Mouse (Mus musculus) adrenal gland, postnatal 36 days (tissue): Measurements from ENCODE around the gene Poldip2. TPM values are rescaled to one million over a fixed set of nuclear protein-coding genes. Genes with fewer than 3 reads are reported as not detected.

Source experiments
- DNase-seq, 2 experiments: peaks; one replicate each; pipeline ENCODE4 v3.0.0; 2021; ENCODE audit warnings: mixed read lengths in 1 of 2
- long read RNA-seq, 2 experiments: library from polyadenylated mRNA; stranded (forward); transcript quantifications; one replicate each; pipeline ENCODE4 v2.0.0; 2021; ENCODE audit warnings: borderline sequencing depth in 2 of 2
- total RNA-seq, 2 experiments: library from RNA; stranded (reverse); gene quantifications; 2 replicates each; pipeline ENCODE4 v1.2.3; 2021

The Poldip2 gene
- total RNA-seq = 100 to 1,000 TPM; 149 to 156 TPM
- long read RNA-seq, experiment 1, transcript Poldip2-201 (11 exons, 2,054 nt) = major isoform, 245 of 293 reads
- long read RNA-seq, experiment 1, partial matches to known transcripts = 15 of 293 reads
- long read RNA-seq, experiment 1, other reads (novel, unspliced or antisense) = 29 of 293 reads
- long read RNA-seq, experiment 2, transcript Poldip2-201 (11 exons, 2,054 nt) = major isoform, 91 of 103 reads
- long read RNA-seq, experiment 2, partial matches to known transcripts = 1 of 103 reads
- long read RNA-seq, experiment 2, other reads (novel, unspliced or antisense) = 10 of 103 reads

DNA sequence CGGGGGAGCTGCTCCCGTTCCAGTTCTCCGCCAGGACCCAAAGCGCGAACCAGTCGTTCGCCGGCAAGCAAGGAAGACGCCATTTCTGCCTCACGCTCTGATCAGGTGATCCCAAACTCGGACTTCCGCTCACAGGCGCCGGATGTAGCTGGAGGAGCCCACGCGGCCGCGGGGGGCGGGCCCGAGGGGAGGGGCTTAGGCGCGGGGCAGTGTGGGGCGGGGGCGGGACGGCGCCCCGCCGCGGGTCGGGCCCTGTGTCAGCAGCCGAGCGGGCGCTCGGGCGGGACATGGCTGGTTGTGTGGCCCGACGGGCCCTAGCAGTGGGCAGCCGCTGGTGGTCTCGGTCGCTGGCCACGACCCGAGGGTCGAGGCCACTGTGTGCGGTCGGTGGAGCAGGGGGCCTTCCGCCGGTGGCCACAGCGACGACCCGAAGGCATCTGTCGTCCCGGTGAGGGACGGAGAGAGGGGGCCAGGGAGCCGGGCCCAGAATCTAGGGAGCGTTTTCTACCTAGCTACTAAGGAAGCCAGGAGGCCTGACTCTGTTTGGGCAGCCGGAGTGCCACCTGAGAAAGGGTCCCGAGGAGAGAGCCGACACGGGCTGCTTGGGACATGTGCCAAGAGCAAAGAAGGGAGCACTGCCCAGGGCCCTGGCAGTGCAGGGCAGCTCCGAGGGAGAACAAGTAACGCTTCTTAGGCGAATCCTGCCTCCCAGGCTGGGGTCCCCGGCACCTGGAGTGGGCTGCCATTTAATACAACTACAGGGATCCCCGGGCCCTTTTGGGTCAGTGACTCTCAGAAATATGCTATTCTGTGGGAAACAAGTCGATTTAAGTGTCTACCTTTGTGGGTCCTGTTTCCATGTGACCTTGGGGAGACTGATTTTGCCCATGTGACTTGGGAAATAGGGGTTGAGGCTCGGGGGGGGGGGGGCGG lies at the start of gene Poldip2, which contains the start of gene Tmem199:
Poldip2 (plus strand) TSS at position 169 of the 933 bp plus-strand sequence.
Tmem199 (minus strand) TSS at position 148 of the 933 bp plus-strand sequence.
- peak; percentile 92 to 96 for DNase-seq

DNA sequence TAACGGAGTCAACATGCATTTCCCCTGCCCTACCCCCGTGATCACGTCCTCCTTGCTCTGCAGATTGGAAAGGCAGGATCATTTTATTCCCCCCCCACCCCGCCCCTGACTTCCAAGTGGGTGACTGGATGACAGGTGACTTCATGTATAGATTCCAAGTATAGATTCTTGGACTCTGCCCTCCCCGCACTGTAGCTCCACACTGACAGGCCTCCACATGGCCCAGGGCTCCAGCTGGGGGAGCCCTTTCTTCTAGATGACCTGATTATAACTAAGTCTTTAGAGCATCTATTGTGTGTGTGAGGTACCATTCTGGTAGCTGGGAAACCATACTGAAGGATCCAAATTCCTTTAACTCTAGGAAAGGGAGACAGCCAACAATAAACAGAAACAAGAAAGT lies 49.3 kb upstream of the Poldip2 start:
- DNase-seq = no peak

DNA sequence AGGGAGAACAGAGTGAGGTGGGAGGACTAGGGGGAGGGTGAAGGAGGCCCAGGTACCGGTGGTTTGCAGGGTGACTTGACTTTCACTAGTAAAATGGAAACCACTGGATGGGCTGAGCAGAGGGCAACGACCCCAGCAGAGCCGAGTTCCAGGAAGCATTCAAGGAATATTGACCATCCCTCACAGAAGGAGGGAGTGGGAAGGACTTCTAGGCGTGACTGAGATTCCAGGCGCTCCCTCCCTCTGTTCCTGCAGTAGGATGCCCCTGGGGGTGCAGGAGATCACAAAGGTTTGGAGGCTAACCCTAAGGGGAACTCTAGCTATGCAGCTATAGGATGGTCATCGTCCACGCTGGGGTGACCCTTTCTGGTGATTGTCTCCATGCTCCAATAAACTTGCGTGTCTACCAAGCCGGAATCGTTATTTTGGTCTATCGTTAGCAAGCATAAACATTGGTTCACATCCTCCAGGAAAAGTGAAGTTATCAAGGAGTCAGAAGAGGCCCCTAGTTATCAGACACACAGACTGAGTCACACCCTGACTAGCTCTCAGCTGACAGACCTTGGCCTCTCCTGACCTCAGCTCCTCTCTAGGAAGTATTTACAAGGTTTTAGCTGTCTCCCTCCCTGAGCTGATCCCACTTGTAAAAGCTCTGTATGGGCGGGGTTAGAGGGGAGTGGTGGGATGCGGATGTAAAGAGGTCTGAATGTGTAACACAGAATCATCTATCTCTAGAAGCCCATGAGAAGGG lies 48.5 kb upstream of the Poldip2 start:
- DNase-seq = peak; percentile 62 to 66

DNA sequence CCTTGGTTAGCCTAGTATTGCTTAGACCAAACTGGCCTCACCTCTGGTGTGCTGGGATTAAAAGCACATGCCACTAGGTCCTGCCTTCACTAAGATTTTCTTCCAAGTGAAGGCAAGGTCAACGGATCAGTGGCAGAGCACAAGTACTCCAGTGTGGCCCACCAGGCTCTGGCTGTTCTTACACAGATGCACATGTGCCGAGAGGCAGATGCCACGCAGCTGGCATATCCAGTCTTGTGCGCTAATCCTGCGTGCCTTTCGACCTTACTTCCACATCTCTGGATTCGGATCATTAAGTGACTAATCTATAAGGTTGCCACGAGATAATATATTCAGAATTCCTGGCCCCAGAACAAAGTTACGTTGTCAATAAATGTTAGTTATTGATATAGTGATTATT lies 46.9 kb upstream of the Poldip2 start:
- DNase-seq = no peak

DNA sequence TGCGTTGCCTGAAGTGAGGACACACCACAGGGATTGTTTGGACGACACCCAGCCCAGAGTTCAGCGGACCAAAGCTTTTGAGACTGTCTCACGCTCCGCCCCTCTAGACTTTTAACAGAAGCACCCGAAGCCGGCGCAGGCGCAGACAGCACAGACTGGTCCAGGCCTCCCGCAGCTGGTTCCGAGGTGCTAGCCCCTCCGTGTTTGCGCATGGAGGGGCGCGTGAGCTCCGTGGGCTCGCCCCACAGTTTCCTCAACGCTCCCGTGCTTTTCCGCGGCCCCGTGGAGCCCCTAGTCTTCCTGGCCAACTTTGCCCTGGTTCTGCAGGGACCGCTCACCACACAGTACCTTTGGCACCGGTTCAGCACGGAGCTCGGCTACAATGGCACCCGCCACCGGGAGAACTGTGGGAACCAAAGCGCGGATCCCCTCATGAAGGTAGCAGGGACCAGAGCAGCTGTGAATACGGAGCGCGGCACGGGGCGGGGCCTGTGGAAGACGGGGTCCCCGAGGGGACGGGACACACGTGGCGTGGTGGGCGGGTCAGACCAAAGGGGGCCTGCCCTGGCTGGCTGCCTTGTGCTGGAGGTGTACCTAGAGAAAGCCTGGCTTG lies 46.3 kb upstream of the Poldip2 start, which contains the start of gene Slc46a1:
Slc46a1 (plus strand) TSS at position 130 of the 613 bp plus-strand sequence.
- DNase-seq = peak; percentile 93 to 96

DNA sequence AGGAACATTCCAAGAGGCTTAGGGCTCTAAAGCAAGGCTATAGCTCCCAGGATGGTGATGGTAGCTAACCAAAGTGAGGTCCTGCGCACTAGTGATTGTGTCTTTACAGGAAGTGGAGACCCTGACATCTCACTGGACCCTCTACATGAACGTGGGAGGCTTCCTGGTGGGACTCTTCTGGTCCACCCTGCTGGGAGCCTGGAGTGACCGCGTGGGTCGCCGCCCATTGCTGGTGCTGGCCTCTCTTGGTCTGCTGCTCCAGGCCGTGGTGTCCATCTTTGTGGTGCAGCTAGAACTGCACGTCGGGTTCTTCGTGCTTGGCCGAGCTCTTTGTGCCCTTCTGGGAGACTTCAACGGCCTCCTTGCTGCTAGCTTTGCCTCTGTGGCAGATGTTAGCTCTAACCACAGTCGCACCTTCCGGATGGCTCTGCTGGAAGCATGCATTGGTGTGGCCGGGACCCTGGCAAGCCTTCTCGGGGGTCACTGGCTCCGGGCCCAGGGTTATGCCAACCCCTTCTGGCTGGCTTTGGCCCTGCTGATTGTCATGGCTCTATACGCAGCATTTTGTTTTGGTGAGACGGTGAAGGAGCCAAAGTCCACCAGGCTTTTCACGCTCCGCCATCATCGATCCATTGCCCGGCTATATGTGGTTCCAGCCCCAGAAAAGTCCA lies 45.6 kb upstream of the Poldip2 start:
- DNase-seq = no peak

DNA sequence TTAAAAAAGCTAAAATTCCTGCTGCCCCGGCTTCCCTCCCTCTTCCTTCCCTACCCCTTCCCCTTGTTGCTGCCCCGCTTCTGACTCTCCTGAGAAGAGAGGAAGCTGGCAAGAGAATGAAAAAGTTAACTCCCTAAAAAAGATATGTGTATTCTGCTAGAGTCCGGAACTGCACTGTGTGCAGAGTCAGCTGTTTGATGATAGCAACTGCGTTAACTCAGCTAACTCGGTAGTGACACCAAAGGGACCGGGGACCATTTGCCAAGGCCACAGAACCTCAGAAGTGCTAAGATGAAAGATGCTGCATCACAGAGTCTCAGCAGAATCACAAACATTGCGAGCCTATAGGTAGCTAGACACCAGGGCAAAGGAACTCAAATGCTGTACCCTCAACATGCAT lies 44.5 kb upstream of the Poldip2 start:
- no peak for DNase-seq

DNA sequence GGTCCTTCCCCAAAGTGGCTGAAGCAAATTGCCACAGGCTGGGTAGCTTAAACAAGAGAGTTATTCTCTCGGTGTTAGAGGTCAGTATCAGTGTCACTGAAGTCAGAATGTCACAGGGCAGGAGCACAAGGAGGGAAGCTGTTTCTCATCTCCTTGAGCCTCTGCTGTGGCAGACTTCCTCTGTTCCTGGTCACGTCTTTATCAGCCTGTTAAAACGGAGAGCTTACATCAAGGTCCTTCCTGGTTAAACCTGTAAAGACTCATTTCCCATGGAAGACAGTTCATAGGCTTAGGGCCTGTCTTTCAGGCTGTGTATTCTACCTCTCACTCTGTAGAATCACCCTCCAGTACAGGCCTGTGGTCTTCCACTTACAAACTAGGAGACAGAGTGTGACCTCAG lies 44.1 kb upstream of the Poldip2 start:
- no peak for DNase-seq

DNA sequence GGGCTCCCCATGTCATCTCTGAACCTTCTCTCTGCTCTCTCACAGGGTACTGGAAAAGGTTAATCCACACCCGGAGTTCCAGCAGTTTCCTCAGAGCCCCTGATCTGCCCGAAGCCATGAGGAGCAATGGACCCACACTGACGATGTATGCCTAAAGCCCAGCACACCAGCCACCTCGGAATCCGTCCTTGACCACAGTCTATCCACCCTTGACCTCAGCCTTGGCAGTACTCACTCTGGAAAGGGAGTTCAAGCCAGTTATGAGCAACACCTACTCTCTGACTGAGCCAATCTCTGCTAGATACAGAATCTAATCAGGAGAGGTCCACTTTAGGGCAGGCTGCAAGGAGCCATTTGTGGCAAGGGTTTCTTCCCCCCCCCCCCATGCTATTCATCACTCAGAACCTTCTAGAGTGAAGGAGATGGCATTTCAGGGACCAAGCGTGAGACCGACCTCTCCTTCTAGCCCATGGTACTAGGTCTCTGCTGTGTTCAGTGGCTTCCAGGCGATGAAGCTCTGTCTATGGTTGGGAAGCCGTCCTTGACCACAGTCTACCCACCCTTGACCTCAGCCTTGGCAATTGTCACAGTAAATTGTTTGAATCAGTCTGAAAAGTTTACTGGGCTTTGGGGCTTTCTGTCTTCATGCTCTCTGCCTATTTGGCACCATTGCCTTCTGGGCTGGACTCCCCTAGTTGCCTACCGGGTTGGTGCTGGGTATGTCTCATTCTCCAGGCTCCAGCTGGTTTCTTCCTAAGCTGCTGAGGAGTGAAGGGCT lies 40.5 kb upstream of the Poldip2 start:
- DNase-seq = peak; percentile 48 to 63

DNA sequence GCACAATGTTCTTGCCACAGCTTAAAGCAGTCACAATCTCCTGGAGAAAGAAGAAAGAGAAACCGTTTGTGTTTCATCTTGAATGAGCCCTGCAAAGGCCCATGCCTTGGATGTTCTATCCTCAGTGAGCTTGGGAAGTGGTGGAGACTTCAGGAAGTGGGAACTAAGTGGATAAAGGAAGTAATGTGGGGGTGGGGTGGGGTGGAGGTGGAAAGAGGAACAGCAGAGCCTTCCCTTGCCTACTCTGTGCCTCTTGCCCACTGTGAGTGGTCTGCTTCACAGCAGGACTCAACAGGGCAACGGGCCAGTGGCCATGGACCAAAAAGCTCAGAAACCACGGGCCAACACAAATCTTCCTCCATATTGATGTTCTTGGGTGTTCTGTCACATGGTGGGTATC lies 36.7 kb upstream of the Poldip2 start:
- no peak for DNase-seq

DNA sequence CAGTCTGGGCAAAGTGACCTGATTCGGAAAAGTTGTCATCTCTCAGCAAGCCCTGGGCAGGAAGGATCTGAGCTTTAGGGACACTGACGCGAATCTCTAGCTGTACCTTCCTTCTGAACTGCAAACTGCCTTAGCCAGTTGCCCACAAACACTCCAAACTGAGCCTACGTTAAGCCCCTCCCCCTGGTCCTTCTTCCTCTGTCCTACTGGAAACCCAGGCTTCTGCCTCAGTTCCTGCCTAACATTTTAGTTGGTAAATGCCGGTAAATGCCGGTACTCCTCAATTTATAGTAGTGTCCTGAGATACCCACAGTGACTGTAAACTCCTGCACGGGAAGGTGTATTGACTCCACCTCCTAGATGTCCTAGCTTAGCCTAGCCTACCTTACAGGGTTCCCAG lies 28.4 kb upstream of the Poldip2 start:
- DNase-seq = no peak

DNA sequence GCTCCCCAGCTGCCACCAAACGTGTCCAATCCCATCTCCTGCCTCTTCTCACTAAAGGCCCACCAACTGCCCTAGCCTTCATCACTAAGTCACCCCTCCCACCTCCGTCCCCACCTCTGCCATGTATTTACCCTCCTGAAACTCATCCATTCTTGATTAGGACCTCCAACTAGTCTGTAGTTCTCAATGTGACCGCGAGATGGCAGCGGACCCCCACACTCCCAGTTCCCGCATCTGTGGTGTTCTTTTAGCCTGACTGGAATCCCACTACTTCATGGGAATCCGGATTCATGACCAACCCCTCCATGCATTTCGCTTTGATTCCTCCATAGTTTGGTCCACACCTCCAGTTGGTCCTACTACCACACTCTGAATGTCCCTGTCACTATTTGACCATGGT lies 23.8 kb upstream of the Poldip2 start:
- DNase-seq = peak; percentile 74 to 78

DNA sequence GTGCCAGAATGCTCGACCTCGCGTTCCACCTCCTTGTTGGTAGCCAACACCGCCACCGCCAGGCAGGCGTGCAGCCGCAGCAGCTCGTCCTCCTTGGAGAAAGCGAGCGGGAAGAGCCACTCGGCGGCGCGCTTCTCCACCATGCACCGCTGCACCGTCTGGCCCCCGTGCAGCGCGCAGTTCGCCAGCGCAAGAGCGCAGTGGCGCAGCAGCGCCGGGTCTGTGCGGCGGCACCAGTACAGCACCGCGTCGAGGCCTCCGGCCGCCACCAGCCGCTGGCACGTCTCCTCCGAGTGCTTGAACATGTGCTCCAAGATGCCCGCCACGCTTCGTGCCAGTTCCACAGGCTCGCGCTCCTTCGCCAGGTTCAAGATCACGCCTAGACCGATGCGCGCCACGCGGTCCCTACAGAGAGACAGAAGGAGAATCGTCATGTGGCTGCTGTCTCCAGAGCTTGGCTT lies 21.2 kb upstream of the Poldip2 start:
- peak; percentile 67 to 70 for DNase-seq

DNA sequence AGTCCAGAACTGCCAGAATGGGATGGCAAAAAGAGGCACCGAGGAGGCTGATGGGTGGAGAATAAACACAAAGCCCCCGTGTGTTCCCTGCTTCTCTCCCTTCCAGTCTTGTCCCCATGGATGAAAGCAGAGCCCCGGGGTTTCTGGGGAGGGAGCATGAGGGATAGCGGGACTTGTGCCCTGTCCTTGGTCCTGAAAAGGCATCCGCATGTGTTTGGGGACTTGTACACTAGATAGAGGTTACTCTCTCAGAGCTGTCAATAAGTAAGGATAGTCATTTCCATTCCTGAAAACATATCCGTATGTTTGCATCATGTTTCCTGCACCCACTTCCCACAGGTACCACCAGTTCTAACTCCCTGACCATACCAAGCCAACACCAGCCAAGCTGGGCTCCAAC lies 16.1 kb upstream of the Poldip2 start:
- DNase-seq = peak; percentile 55 to 63

DNA sequence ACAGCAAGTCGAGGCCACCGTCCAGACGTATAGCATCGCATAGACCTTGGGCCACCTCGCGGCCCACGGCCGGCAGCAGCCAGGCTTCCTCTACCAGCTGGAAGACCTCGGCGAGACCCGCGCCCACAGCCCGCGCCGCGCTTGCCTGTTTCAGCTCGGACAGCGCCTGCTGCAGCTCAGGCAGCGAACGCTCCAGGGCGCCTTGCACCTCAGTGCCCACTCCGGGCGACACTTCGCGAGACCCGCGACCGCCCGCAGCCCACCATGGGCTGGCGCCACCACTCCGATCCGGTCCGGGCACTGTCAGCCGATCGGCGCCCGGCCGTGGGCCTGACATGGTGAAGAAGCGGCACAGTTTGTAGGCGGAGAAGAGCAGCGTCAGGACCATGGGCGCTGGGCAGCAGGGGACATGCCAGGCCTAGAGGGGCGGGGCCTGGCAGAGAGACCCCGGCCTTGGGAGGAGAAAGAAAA lies 14.9 kb upstream of the Poldip2 start:
- peak; percentile 35 to 59 for DNase-seq

DNA sequence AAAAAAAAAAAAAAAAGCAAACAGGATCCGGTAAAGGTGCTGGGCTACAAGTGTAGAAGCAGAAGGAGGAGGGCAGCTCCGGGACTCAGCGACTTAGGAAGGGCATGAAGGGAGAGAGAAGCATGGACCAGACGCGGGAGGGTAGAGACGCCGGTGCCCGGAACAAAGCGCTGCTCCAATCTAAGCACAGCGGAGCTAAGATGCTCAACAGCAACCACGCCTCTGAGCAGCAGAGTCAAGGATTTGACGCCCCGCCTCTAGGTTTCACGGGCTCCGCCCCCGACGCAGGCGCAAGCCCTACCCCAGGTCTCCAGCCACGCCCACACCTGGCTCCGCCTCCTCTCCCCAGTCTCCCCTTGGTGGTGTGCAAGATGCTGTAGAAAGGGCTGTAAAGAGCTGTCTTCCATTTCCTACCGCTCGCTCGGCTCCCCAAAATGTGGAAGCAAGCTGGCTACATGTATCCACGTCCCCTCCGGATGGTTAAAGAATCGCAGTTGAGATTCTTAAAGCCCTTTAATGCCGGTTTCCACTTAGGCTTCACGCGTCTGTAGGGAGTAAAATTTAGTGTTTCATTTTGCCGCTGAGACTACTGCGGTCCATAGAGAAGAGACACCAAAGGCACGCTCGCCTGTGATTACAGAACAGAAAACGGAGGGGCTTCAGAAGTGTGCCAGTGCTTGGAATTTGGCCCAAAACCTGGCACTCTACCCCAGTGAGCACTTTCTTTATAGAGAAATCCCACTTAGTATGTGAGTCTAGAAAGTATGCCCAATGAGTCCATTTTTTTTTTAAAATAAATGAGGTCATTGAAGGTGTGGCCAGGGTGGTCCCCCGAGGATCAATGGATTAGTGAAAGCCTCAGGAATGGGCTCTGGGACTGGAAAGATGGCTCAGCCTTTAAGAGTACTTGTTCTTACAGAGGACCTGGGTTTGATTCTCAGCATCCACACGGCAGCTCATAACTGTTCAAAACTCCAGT lies 14.2 kb upstream of the Poldip2 start, which contains the start of gene Sarm1:
Sarm1 (minus strand) TSS at position 211 of the 979 bp plus-strand sequence.
- peak; percentile 95 to 98 for DNase-seq

DNA sequence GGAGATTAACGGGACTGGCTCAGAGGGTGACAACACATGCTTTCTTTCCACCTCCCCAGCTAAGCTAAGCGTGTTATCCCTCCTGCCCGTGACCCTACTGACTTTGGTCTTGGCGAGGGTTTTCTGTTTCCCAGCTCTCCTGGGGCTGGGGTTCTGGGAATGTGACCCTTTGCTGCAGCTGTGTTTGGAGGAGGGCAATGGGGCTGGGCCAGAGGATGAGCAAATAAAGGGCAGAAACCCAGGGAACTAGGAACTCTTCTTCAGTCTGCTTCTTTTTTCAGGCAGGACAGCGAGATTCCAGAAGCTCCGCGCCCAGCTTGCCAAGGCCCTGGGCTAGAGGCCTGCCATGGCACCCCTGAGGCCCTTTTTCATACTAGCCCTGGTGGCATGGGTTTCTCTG lies 13.0 kb upstream of the Poldip2 start, which contains the start of gene Vtn:
Vtn (plus strand) TSS at position 88 of the 400 bp plus-strand sequence.
- no peak for DNase-seq

DNA sequence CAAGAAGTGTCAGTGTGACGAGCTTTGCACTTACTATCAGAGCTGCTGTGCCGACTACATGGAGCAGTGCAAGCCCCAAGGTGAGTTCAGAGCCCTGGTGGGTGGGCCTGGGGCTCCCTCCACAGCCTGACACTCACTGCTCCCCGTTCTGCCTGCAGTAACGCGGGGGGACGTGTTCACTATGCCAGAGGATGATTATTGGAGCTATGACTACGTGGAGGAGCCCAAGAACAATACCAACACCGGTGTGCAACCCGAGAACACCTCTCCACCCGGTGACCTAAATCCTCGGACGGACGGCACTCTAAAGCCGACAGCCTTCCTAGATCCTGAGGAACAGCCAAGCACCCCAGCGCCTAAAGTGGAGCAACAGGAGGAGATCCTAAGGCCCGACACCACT lies 12.4 kb upstream of the Poldip2 start:
- DNase-seq = no peak
